ENCODE assay signal across 8 mouse cellular contexts in genomic region chr5:125159293-125159692, GRCm38 (mm10). TPM values are rescaled to one million over a fixed set of nuclear protein-coding genes. Genes with fewer than 3 reads are reported as not detected.
DNase-seq lines count a peak whose midpoint lies in the region; ATAC-seq and TF ChIP-seq lines count a peak whose summit lies in the region.

No protein-coding gene starts in this region.

- H3K4me3 ChIP-seq in hindbrain, embryonic 11.5 days (ENCODE audit: low read depth, low read length) = no peak overlapping the region
- no peak overlapping the region for H3K4me3 ChIP-seq in limb, embryonic 14.5 days (replicated peaks; ENCODE audit: low read length)

- peak overlapping the region; percentile 15 for H3K4me2 ChIP-seq in hindbrain, embryonic 11.5 days (replicated peaks; ENCODE audit: low read depth, low read length)
- peak overlapping the region; percentile 43 for H3K4me2 ChIP-seq in limb, embryonic 14.5 days (replicated peaks; ENCODE audit: low read depth, low read length, severe bottlenecking)

- WGBS in hindbrain, embryonic 11.5 days = 4% methylated on average over 12 of the region's 12 CpGs
- 4% methylated on average over 11 of the region's 12 CpGs for WGBS in limb, embryonic 14.5 days

- peak; percentile 77 to 84 for DNase-seq in layer of hippocampus, postnatal 10 days (ENCODE audit: low spot score in 2 of 2)
- no peak for DNase-seq in layer of hippocampus, adult 9-11 months
- peak; percentile 98 for DNase-seq in cerebellum, adult 8-10 months
- DNase-seq in forelimb bud, embryonic 11.5 days (ENCODE audit: low read depth, low spot score) = peak; percentile 86
- peak; percentile 75 for DNase-seq in hindbrain, embryonic 11.5 days (ENCODE audit: low spot score)
- peak; percentile 88 for DNase-seq in limb, embryonic 14.5 days (ENCODE audit: low spot score)
- DNase-seq in neural tube, embryonic 10.5 days (ENCODE audit: extremely low spot score, low spot score) = peak; percentile 72
- DNase-seq in spleen, postnatal 14 days (ENCODE audit: low spot score in 2 of 2) = no peak

- peaks cover 68% of the 10 kb centered on the region for H3K4me1 ChIP-seq in hindbrain, embryonic 11.5 days (replicated peaks; ENCODE audit: control insufficient read depth, insufficient read depth, low read length)
- peaks cover 73% of the 10 kb centered on the region for H3K4me1 ChIP-seq in limb, embryonic 14.5 days (ENCODE audit: control insufficient read depth, insufficient read depth, low read length)

- H3K9me3 ChIP-seq in hindbrain, embryonic 11.5 days (ENCODE audit: control insufficient read depth, low read length) = no peaks in the 10 kb centered on the region
- H3K9me3 ChIP-seq in limb, embryonic 14.5 days (ENCODE audit: control insufficient read depth, low read length) = no peaks in the 10 kb centered on the region

- peak overlapping the region; percentile 91 for H3K27ac ChIP-seq in hindbrain, embryonic 11.5 days (ENCODE audit: low read depth, low read length)
- peak overlapping the region; percentile 67 for H3K27ac ChIP-seq in limb, embryonic 14.5 days (replicated peaks; ENCODE audit: low read depth, low read length)

- ATAC-seq in hindbrain, embryonic 11.5 days (ENCODE audit: low FRiP score) = peak; percentile 75
- peak; percentile 83 for ATAC-seq in limb, embryonic 14.5 days (ENCODE audit: low FRiP score, low read depth)

- H3K36me3 ChIP-seq in hindbrain, embryonic 11.5 days (ENCODE audit: control insufficient read depth, insufficient read depth, low read length) = no peaks in the 10 kb centered on the region
- peaks cover 3% of the 10 kb centered on the region; the same call in 1 of the 2 replicates for H3K36me3 ChIP-seq in limb, embryonic 14.5 days (ENCODE audit: control insufficient read depth, insufficient read depth, low read length)

- H3K9ac ChIP-seq in hindbrain, embryonic 11.5 days (ENCODE audit: low read depth, low read length) = peak overlapping the region; percentile 17; the same call in 1 of the 2 replicates
- H3K9ac ChIP-seq in limb, embryonic 14.5 days (ENCODE audit: low read depth, low read length, severe bottlenecking) = 0 out of 2 replicates have a peak overlapping the region, but pooled peaks have one; percentile 34

- H3K27me3 ChIP-seq in hindbrain, embryonic 11.5 days (ENCODE audit: control insufficient read depth, insufficient read depth, low read length) = no peaks in the 10 kb centered on the region
- H3K27me3 ChIP-seq in limb, embryonic 14.5 days (ENCODE audit: control insufficient read depth, insufficient read depth, low read length) = no peaks in the 10 kb centered on the region

- no peak for TF ChIP-seq POLR2A in limb, embryonic 14.5 days (IDR thresholded peaks at IDR 0.05; ENCODE audit: borderline replicate concordance, extremely low read depth, insufficient read depth, insufficient read length)

RNA-seq across cellular contexts. Expression of gene Ncor2, which starts 19.7 kb away (rescaled TPM):
- total RNA-seq in layer of hippocampus, postnatal 10 days (2021) = 100 to 1,000 TPM; 171 to 187 TPM
- 14.5 and 21.2 TPM in 2 replicates for polyA plus RNA-seq in hindbrain, embryonic 11.5 days (2014; fragmentation: Nextera tagmentation; extraction: Ambion mirVana)
- polyA plus RNA-seq in limb, embryonic 14.5 days (2012; rRNA removed) = 75.9 and 89.8 TPM in 2 replicates
- 37.0 and 39.3 TPM in 2 replicates for polyA plus RNA-seq in limb, embryonic 14.5 days (2014; fragmentation: Nextera tagmentation; extraction: Ambion mirVana)

Comparison
In these comparisons a context has a peak if more than half of its experiments do, and no peak if none do; other contexts are left out.
1. DNase-seq: peak in layer of hippocampus, postnatal 10 days (2 of 2), cerebellum, adult 8-10 months (single experiment), forelimb bud, embryonic 11.5 days (single experiment), hindbrain, embryonic 11.5 days (single experiment), limb, embryonic 14.5 days (single experiment) and neural tube, embryonic 10.5 days (single experiment); none in layer of hippocampus, adult 9-11 months (single experiment) and spleen, postnatal 14 days (0 of 2).